ENCODE assay signal across 8 mouse cellular contexts in genomic region chr2:132587240-132587779, GRCm38 (mm10). TPM values are rescaled to one million over a fixed set of nuclear protein-coding genes. Genes with fewer than 3 reads are reported as not detected.
DNase-seq lines count a peak whose midpoint lies in the region; ATAC-seq and TF ChIP-seq lines count a peak whose summit lies in the region.

Gene Gpcpd1, minus strand, starts transcription at chr2:132587729.

- no peak for DNase-seq in adrenal gland, adult 18-20 months (ENCODE audit: low spot score in 2 of 2)
- DNase-seq in adrenal gland, adult (ENCODE audit: inconsistent age in 2 of 2, low spot score in 1 of 2) = no peak
- DNase-seq in adrenal gland, postnatal 14 days = no peak
- DNase-seq in gastrocnemius, postnatal 10 days = no peak
- no peak for DNase-seq in hindbrain, postnatal 0 days (ENCODE audit: low spot score)
- no peak for DNase-seq in cerebellum, postnatal 10 days
- no peak for DNase-seq in urinary bladder, postnatal 14 days (ENCODE audit: low spot score)

- H3K4me1 ChIP-seq in hindbrain, postnatal 0 days (ENCODE audit: insufficient read depth, low read length) = peaks cover 3% of the 10 kb centered on the region; the same call in 1 of the 2 replicates

- 94% methylated on average over 7 of the region's 7 CpGs for WGBS in hindbrain, postnatal 0 days

- H3K4me3 ChIP-seq in hindbrain, postnatal 0 days (ENCODE audit: low read length) = no peak within 1 kb of the TSS

- H3K27ac ChIP-seq in hindbrain, postnatal 0 days = no peak within 1 kb of the TSS

- no peak for TF ChIP-seq CTCF in hindbrain, postnatal 0 days (IDR thresholded peaks at IDR 0.05; ENCODE audit: low read depth)

- H3K9me3 ChIP-seq in hindbrain, postnatal 0 days (ENCODE audit: low read length) = no peaks in the 10 kb centered on the region

- no peak within 1 kb of the TSS for H3K4me2 ChIP-seq in hindbrain, postnatal 0 days (ENCODE audit: low read depth, low read length)

- H3K36me3 ChIP-seq in hindbrain, postnatal 0 days (ENCODE audit: insufficient read depth, low read length) = no peaks in the 10 kb centered on the region

- no peaks in the 10 kb centered on the region for H3K27me3 ChIP-seq in hindbrain, postnatal 0 days (ENCODE audit: insufficient read depth, low read length)

- ATAC-seq in hindbrain, postnatal 0 days = no peak
- no peak for ATAC-seq in megakaryocyte, adult 5-6 weeks (ENCODE audit: poor library complexity, severe bottlenecking)

- no peak within 1 kb of the TSS for H3K9ac ChIP-seq in hindbrain, postnatal 0 days (replicated peaks; ENCODE audit: low read length)

RNA-seq across cellular contexts. Expression of gene Gpcpd1, which starts in this region (rescaled TPM):
- 10 to 100 TPM; 17.1 to 37.9 TPM for total RNA-seq in adrenal gland, adult 18-20 months (2021)
- 36.2 and 47.1 TPM in 2 replicates for total RNA-seq in adrenal gland, postnatal 14 days (2021)
- total RNA-seq in gastrocnemius, postnatal 10 days (2021) = 10 to 100 TPM; 72.0 to 72.4 TPM
- 43.9 and 46.9 TPM in 2 replicates for total RNA-seq in hindbrain, postnatal 0 days (2014; rRNA removed)
- 84.0 and 91.9 TPM in 2 replicates for polyA plus RNA-seq in hindbrain, postnatal 0 days (2015; fragmentation: Nextera tagmentation; extraction: Ambion mirVana)
- 55.9 and 57.3 TPM in 2 replicates for total RNA-seq in megakaryocyte, adult 5-6 weeks (2015)
- total RNA-seq in megakaryocyte, adult 5-6 weeks (2017) = 49.6 and 52.2 TPM in 2 replicates
